ENCODE assay signal across 8 mouse cellular contexts in genomic region chrX:7376586-7376985, GRCm38 (mm10). TPM values are rescaled to one million over a fixed set of nuclear protein-coding genes. Genes with fewer than 3 reads are reported as not detected.
DNase-seq lines count a peak whose midpoint lies in the region; ATAC-seq lines count a peak whose summit lies in the region.

No protein-coding gene starts in this region.

- H3K27ac ChIP-seq in forebrain, embryonic 14.5 days (ENCODE audit: low read depth, low read length): 0 out of 2 replicates have a peak overlapping the region, but pooled peaks have one; percentile 11
- H3K27ac ChIP-seq in limb, embryonic 10.5 days: peak overlapping the region; percentile 86
- H3K27ac ChIP-seq in neural tube, embryonic 13.5 days (replicated peaks): peak overlapping the region; percentile 88

- H3K4me3 ChIP-seq in forebrain, embryonic 14.5 days (ENCODE audit: low read depth, low read length): peak overlapping the region; percentile 49
- peak overlapping the region; percentile 65 for H3K4me3 ChIP-seq in limb, embryonic 10.5 days
- H3K4me3 ChIP-seq in neural tube, embryonic 13.5 days: peak overlapping the region; percentile 56

- intact Hi-C loops in left cerebral cortex, postnatal 25 days (cut with DNase I): loop anchor here (2.0 to 10.0 kb wide), 2 partner anchors 44 to 88 kb away; no protein-coding TSS in a partner anchor

- no peaks in the 10 kb centered on the region for H3K9me3 ChIP-seq in forebrain, embryonic 14.5 days (replicated peaks; ENCODE audit: control insufficient read depth, low read length)
- H3K9me3 ChIP-seq in limb, embryonic 10.5 days (replicated peaks): no peaks in the 10 kb centered on the region
- H3K9me3 ChIP-seq in neural tube, embryonic 13.5 days: no peaks in the 10 kb centered on the region

- peak; percentile 2 for DNase-seq in heart, adult 8-10 months (ENCODE audit: low spot score)
- DNase-seq in heart, adult 18-20 months: no peak
- DNase-seq in MN1 (ENCODE audit: low spot score): peak; percentile 48
- DNase-seq in forebrain, embryonic 14.5 days (ENCODE audit: low spot score): no peak
- DNase-seq in limb, embryonic 10.5 days (ENCODE audit: low spot score): peak; percentile 29
- no peak for DNase-seq in right cerebral cortex, postnatal 25 days
- DNase-seq in left cerebral cortex, postnatal 25 days (ENCODE audit: low spot score in 2 of 2): no peak

- peak overlapping the region; percentile 70 for H3K4me2 ChIP-seq in forebrain, embryonic 14.5 days (ENCODE audit: low read length)
- H3K4me2 ChIP-seq in neural tube, embryonic 13.5 days: peak overlapping the region; percentile 71

- peak overlapping the region; percentile 71 for H3K9ac ChIP-seq in forebrain, embryonic 14.5 days (ENCODE audit: low read length)
- peak overlapping the region; percentile 79 for H3K9ac ChIP-seq in neural tube, embryonic 13.5 days

- H3K27me3 ChIP-seq in forebrain, embryonic 14.5 days (replicated peaks; ENCODE audit: control insufficient read depth, insufficient read depth, low read length): no peaks in the 10 kb centered on the region
- peaks cover 8% of the 10 kb centered on the region; the same call in 1 of the 2 replicates for H3K27me3 ChIP-seq in limb, embryonic 10.5 days (ENCODE audit: low read depth, poor library complexity, severe bottlenecking)
- no peaks in the 10 kb centered on the region for H3K27me3 ChIP-seq in neural tube, embryonic 13.5 days

- no peaks in the 10 kb centered on the region for H3K36me3 ChIP-seq in forebrain, embryonic 14.5 days (ENCODE audit: control insufficient read depth, insufficient read depth, low read length)
- no peaks in the 10 kb centered on the region; the same call in 1 of the 2 replicates for H3K36me3 ChIP-seq in limb, embryonic 10.5 days
- no peaks in the 10 kb centered on the region for H3K36me3 ChIP-seq in neural tube, embryonic 13.5 days

- WGBS in forebrain, embryonic 14.5 days: 63% methylated on average over 4 of the region's 4 CpGs
- WGBS in limb, embryonic 10.5 days: 32% methylated on average over 4 of the region's 4 CpGs
- 51% methylated on average over 4 of the region's 4 CpGs for WGBS in neural tube, embryonic 13.5 days

- peak; percentile 21; the same call in 1 of the 2 replicates for ATAC-seq in forebrain, embryonic 14.5 days
- peak; percentile 24; the same call in 1 of the 2 replicates for ATAC-seq in neural tube, embryonic 13.5 days (ENCODE audit: low read depth)

- no peaks in the 10 kb centered on the region; the same call in 1 of the 2 replicates for H3K4me1 ChIP-seq in forebrain, embryonic 14.5 days (ENCODE audit: control insufficient read depth, insufficient read depth, low read length)
- H3K4me1 ChIP-seq in limb, embryonic 10.5 days: peaks cover 9% of the 10 kb centered on the region
- peaks cover 19% of the 10 kb centered on the region for H3K4me1 ChIP-seq in neural tube, embryonic 13.5 days (replicated peaks)

RNA-seq across cellular contexts. Expression of gene Usp27x, which starts 1.0 kb away (rescaled TPM):
- total RNA-seq in heart, adult 8-10 months (2022): under 1 TPM; 0.34 to 0.63 (median 0.63) TPM
- total RNA-seq in heart, adult 18-20 months (2021): under 1 TPM; 0.23 to 0.57 TPM
- 0.75 TPM in 2 replicates for polyA plus RNA-seq in forebrain, embryonic 14.5 days (2014; fragmentation: Nextera tagmentation; extraction: Ambion mirVana)
- polyA plus RNA-seq in limb, embryonic 10.5 days (2016; fragmentation: Nextera tagmentation; extraction: Ambion mirVana): 0.60 and 0.68 TPM in 2 replicates
- 1.5 and 1.9 TPM in 2 replicates for polyA plus RNA-seq in neural tube, embryonic 13.5 days (2015; fragmentation: Nextera tagmentation; extraction: Ambion mirVana)
- 10 to 100 TPM; 14.1 to 15.4 TPM for total RNA-seq in left cerebral cortex, postnatal 25 days (2021)

RNA-seq across cellular contexts. Expression of gene Clcn5, which starts 57.4 kb away (rescaled TPM):
- 1 to 10 TPM; 1.5 to 3.7 (median 2.4) TPM for total RNA-seq in heart, adult 8-10 months (2022)
- total RNA-seq in heart, adult 18-20 months (2021): 1 to 10 TPM; 2.1 to 2.4 TPM
- polyA plus RNA-seq in forebrain, embryonic 14.5 days (2014; fragmentation: Nextera tagmentation; extraction: Ambion mirVana): 6.0 and 6.5 TPM in 2 replicates
- 12.8 and 17.8 TPM in 2 replicates for polyA plus RNA-seq in limb, embryonic 10.5 days (2016; fragmentation: Nextera tagmentation; extraction: Ambion mirVana)
- 8.4 and 10.1 TPM in 2 replicates for polyA plus RNA-seq in neural tube, embryonic 13.5 days (2015; fragmentation: Nextera tagmentation; extraction: Ambion mirVana)
- total RNA-seq in left cerebral cortex, postnatal 25 days (2021): 1 to 10 TPM; 9.2 to 9.3 TPM

Comparison
In these comparisons a context has a peak if more than half of its experiments do, and no peak if none do; other contexts are left out.
1. DNase-seq: peak in heart, adult 8-10 months (single experiment), MN1 (single experiment) and limb, embryonic 10.5 days (single experiment); none in heart, adult 18-20 months (0 of 2), forebrain, embryonic 14.5 days (single experiment), right cerebral cortex, postnatal 25 days (single experiment) and left cerebral cortex, postnatal 25 days (0 of 2).
2. H3K27ac ChIP-seq: peak in every context shown above with its lines; median percentile 88 in neural tube, embryonic 13.5 days; 86 in limb, embryonic 10.5 days; 11 in forebrain, embryonic 14.5 days.
3. RNA of gene Usp27x, which starts 1.0 kb away (total RNA-seq): 14.1 to 15.4 TPM in left cerebral cortex, postnatal 25 days; 0.34 to 0.63 TPM in heart, adult 8-10 months and 0.23 to 0.57 TPM in heart, adult 18-20 months; every median in the first group is over 4 times any median in the second.
4. Peak in every context shown above with its lines, with median percentiles within 50 percentile points of each other: H3K4me3 ChIP-seq.